ENCODE assay signal across 24 mouse cellular contexts in genomic region chr6:43478810-43479209, GRCm38 (mm10).
DNase-seq lines count a peak whose midpoint lies in the region; ATAC-seq lines count a peak whose summit lies in the region.
"Had no signal": no experiment of that assay in that cellular context is flagged by ENCODE, and none has a peak within 500 bp of the region (broad histone marks: within the 10 kb centered on the region; RNA-seq: fewer than 3 reads in every experiment).

No protein-coding gene starts in this region.

- peak; percentile 33 for DNase-seq in embryonic facial prominence, embryonic 14.5 days (ENCODE audit: low spot score)
- no peak for DNase-seq in embryonic facial prominence, embryonic 10.5 days (ENCODE audit: low spot score)
- peak; percentile 18 for DNase-seq in MN1 (ENCODE audit: low spot score)
- peak; percentile 14 for DNase-seq in cerebellum, adult 11 months
- peak; percentile 23 for DNase-seq in cerebellum, postnatal 10 days
- no peak for DNase-seq in adrenal gland, postnatal 25 days
- DNase-seq in thymus, adult 18-20 months: no peak
- DNase-seq: gastrocnemius, postnatal 14 days; heart, adult 18-20 months; heart, postnatal 4 days; kidney, adult 9 months; kidney, postnatal 25 days; layer of hippocampus, adult 9-11 months; lung, adult 18-20 months; lung, postnatal 14 days; right cerebral cortex, adult 18-20 months; thymus, postnatal 14 days had no signal

- H3K27ac ChIP-seq in embryonic facial prominence, embryonic 14.5 days (replicated peaks; ENCODE audit: low read depth, low read length): no peak overlapping the region
- H3K27ac ChIP-seq in embryonic facial prominence, embryonic 10.5 days (replicated peaks): no peak overlapping the region
- no peak overlapping the region for H3K27ac ChIP-seq in neural tube, embryonic 15.5 days (replicated peaks)
- H3K27ac ChIP-seq: heart, embryonic 15.5 days; left cerebral cortex, adult 2 months; midbrain, embryonic 15.5 days had no signal

- 71% methylated on average over 7 of the region's 7 CpGs for WGBS in embryonic facial prominence, embryonic 14.5 days
- WGBS in embryonic facial prominence, embryonic 10.5 days: 59% methylated on average over 7 of the region's 7 CpGs
- 37% methylated on average over 7 of the region's 7 CpGs for WGBS in neural tube, embryonic 15.5 days

- no peaks in the 10 kb centered on the region for H3K9me3 ChIP-seq in embryonic facial prominence, embryonic 14.5 days (ENCODE audit: control insufficient read depth, low read length)
- H3K9me3 ChIP-seq in embryonic facial prominence, embryonic 10.5 days: no peaks in the 10 kb centered on the region
- no peaks in the 10 kb centered on the region for H3K9me3 ChIP-seq in neural tube, embryonic 15.5 days (replicated peaks)
- H3K9me3 ChIP-seq: heart, embryonic 15.5 days; megakaryocyte, embryonic 14.5 days; midbrain, embryonic 15.5 days had no signal

- H3K4me1 ChIP-seq in embryonic facial prominence, embryonic 14.5 days (ENCODE audit: control insufficient read depth, insufficient read depth, low read length): no peaks in the 10 kb centered on the region
- no peaks in the 10 kb centered on the region for H3K4me1 ChIP-seq in embryonic facial prominence, embryonic 10.5 days
- no peaks in the 10 kb centered on the region for H3K4me1 ChIP-seq in neural tube, embryonic 15.5 days
- H3K4me1 ChIP-seq: heart, embryonic 15.5 days; midbrain, embryonic 15.5 days had no signal

- peak; percentile 33; the same call in 1 of the 2 replicates for ATAC-seq in embryonic facial prominence, embryonic 14.5 days (ENCODE audit: low read depth)
- no peak for ATAC-seq in neural tube, embryonic 15.5 days (ENCODE audit: low FRiP score)
- ATAC-seq: midbrain, embryonic 15.5 days had no signal

- H3K4me3 ChIP-seq in embryonic facial prominence, embryonic 14.5 days (ENCODE audit: low read depth, low read length): no peak overlapping the region
- no peak overlapping the region for H3K4me3 ChIP-seq in embryonic facial prominence, embryonic 10.5 days
- no peak overlapping the region for H3K4me3 ChIP-seq in neural tube, embryonic 15.5 days (replicated peaks)
- H3K4me3 ChIP-seq: heart, embryonic 15.5 days; left cerebral cortex, adult 2 months; megakaryocyte, embryonic 14.5 days; midbrain, embryonic 15.5 days had no signal

- H3K4me2 ChIP-seq in embryonic facial prominence, embryonic 14.5 days (ENCODE audit: low read depth, low read length): no peak overlapping the region
- no peak overlapping the region for H3K4me2 ChIP-seq in neural tube, embryonic 15.5 days
- H3K4me2 ChIP-seq: heart, embryonic 15.5 days; liver, embryonic 11.5 days; midbrain, embryonic 15.5 days had no signal

- H3K9ac ChIP-seq in embryonic facial prominence, embryonic 14.5 days (ENCODE audit: low read depth, low read length): no peak overlapping the region
- H3K9ac ChIP-seq in neural tube, embryonic 15.5 days (replicated peaks): no peak overlapping the region
- H3K9ac ChIP-seq: heart, embryonic 15.5 days; midbrain, embryonic 15.5 days had no signal

- H3K36me3 ChIP-seq in embryonic facial prominence, embryonic 14.5 days (ENCODE audit: control insufficient read depth, insufficient read depth, low read length): no peaks in the 10 kb centered on the region
- H3K36me3 ChIP-seq in embryonic facial prominence, embryonic 10.5 days (replicated peaks): no peaks in the 10 kb centered on the region
- H3K36me3 ChIP-seq in neural tube, embryonic 15.5 days: no peaks in the 10 kb centered on the region
- H3K36me3 ChIP-seq: heart, embryonic 15.5 days; midbrain, embryonic 15.5 days had no signal

- no peaks in the 10 kb centered on the region for H3K27me3 ChIP-seq in embryonic facial prominence, embryonic 14.5 days (replicated peaks; ENCODE audit: control insufficient read depth, insufficient read depth, low read length)
- H3K27me3 ChIP-seq in embryonic facial prominence, embryonic 10.5 days (replicated peaks; ENCODE audit: low read depth, poor library complexity, severe bottlenecking): no peaks in the 10 kb centered on the region
- H3K27me3 ChIP-seq in neural tube, embryonic 15.5 days (replicated peaks): no peaks in the 10 kb centered on the region
- H3K27me3 ChIP-seq: CH12.LX; heart, embryonic 15.5 days; megakaryocyte, embryonic 14.5 days; midbrain, embryonic 15.5 days had no signal

Comparison
In these comparisons a context has a peak if more than half of its experiments do, and no peak if none do; other contexts are left out.
1. DNase-seq: peak in embryonic facial prominence, embryonic 14.5 days (single experiment), MN1 (single experiment), cerebellum, adult 11 months (single experiment) and cerebellum, postnatal 10 days (2 of 2); none in embryonic facial prominence, embryonic 10.5 days (single experiment), adrenal gland, postnatal 25 days (single experiment) and thymus, adult 18-20 months (0 of 2).